In genomic region chr11:45008078-45008477, GRCm38 (mm10) we compare ENCODE assay signal across 8 mouse cellular contexts.
DNase-seq lines count a peak whose midpoint lies in the region; ATAC-seq and TF ChIP-seq lines count a peak whose summit lies in the region.

No protein-coding gene starts in this region.

- no peak overlapping the region for H3K9ac ChIP-seq in hindbrain, postnatal 0 days (replicated peaks; ENCODE audit: low read length)

- intact Hi-C loops in gastrocnemius, adult 2 months (cut with DNase I), result loop anchor here (1.0 to 10.0 kb wide), 3 partner anchors 233 to 529 kb away; no protein-coding TSS in a partner anchor

- peak overlapping the region; percentile 47 for H3K4me2 ChIP-seq in hindbrain, postnatal 0 days (ENCODE audit: low read depth, low read length)

- 0 out of 2 replicates have a peak, but pooled peaks have one; percentile 45 for ATAC-seq in hindbrain, postnatal 0 days
- peak; percentile 99 for ATAC-seq in megakaryocyte progenitor cell, adult 5-6 weeks (replicated peaks; ENCODE audit: poor library complexity)

- no peaks in the 10 kb centered on the region for H3K9me3 ChIP-seq in hindbrain, postnatal 0 days (ENCODE audit: low read length)

- peak overlapping the region; percentile 63 for H3K4me3 ChIP-seq in gastrocnemius, adult 2 months
- no peak overlapping the region for H3K4me3 ChIP-seq in hindbrain, postnatal 0 days (ENCODE audit: low read length)

- H3K27me3 ChIP-seq in hindbrain, postnatal 0 days (ENCODE audit: insufficient read depth, low read length), result no peaks in the 10 kb centered on the region

- H3K36me3 ChIP-seq in hindbrain, postnatal 0 days (ENCODE audit: insufficient read depth, low read length), result no peaks in the 10 kb centered on the region

- peak; percentile 85 for DNase-seq in NIH3T3 (ENCODE audit: low read depth)
- peak; percentile 87 to 90 for DNase-seq in cerebellum, postnatal 25 days
- peak; percentile 78 for DNase-seq in gastrocnemius, adult 2 months
- DNase-seq in hindbrain, postnatal 0 days (ENCODE audit: low spot score), result peak; percentile 89
- DNase-seq in left cerebral cortex, adult 8-10 months (ENCODE audit: low spot score in 2 of 2), result peak; percentile 11 to 65
- DNase-seq in right cerebral cortex, postnatal 14 days, result peak; percentile 74
- peak; percentile 77 for DNase-seq in urinary bladder, postnatal 25 days (ENCODE audit: low spot score)

- H3K4me1 ChIP-seq in hindbrain, postnatal 0 days (ENCODE audit: insufficient read depth, low read length), result no peaks in the 10 kb centered on the region

- 2% methylated on average over 7 of the region's 7 CpGs for WGBS in hindbrain, postnatal 0 days

- H3K27ac ChIP-seq in gastrocnemius, adult 2 months, result 0 out of 2 replicates have a peak overlapping the region, but pooled peaks have one; percentile 35
- no peak overlapping the region for H3K27ac ChIP-seq in hindbrain, postnatal 0 days

- peak; percentile 96; the same call in 1 of the 2 replicates for TF ChIP-seq CTCF in gastrocnemius, adult 2 months (IDR thresholded peaks at IDR 0.05)
- TF ChIP-seq CTCF in hindbrain, postnatal 0 days (IDR thresholded peaks at IDR 0.05; ENCODE audit: low read depth), result peak; percentile 97

Comparison
In these comparisons a context has a peak if more than half of its experiments do, and no peak if none do; other contexts are left out.
1. DNase-seq: peak in every context shown above with its lines; median percentile 89 in hindbrain, postnatal 0 days; 88 in cerebellum, postnatal 25 days; 85 in NIH3T3; 78 in gastrocnemius, adult 2 months; 77 in urinary bladder, postnatal 25 days; 74 in right cerebral cortex, postnatal 14 days; 38 in left cerebral cortex, adult 8-10 months.